Mouse (Mus musculus) liver, postnatal 0 days (tissue): ENCODE measurements at regions not wholly inside any gene's neighbourhood (a gene's known extent, or its start where the extent isn't known, plus 50 kb on each side); places are given as distances from the start of the nearest gene placed in this dataset.

ENCODE experiments used
- ATAC-seq: fragments of 200-750 bp; cut with Nextera tagmentation; 2 replicates; pipeline ENCODE4 v1.8.0; 2017; ENCODE audit warnings: mild to moderate bottlenecking, moderate library complexity
- DNase-seq: peaks from one replicate; pipeline ENCODE4 v3.0.0-alpha.2; 2016
- H3K27ac ChIP-seq: fragments of 300-500 bp; sonication (generic); 2 replicates; pipeline ENCODE4 v1.5.1; 2014; ENCODE audit warnings: antibody characterized with exemption, moderate library complexity, mild to moderate bottlenecking, low read depth
- H3K27me3 ChIP-seq: fragments of 300-500 bp; sonication (generic); 2 replicates; pipeline ENCODE4 v1.6.1; 2014; ENCODE audit warnings: low read length, control low read depth, mixed read lengths; ENCODE audit not compliant: insufficient read depth
- H3K36me3 ChIP-seq: fragments of 300-500 bp; sonication (generic); replicated peaks from 2 replicates; pipeline ENCODE4 v1.6.1; 2014; ENCODE audit warnings: mild to moderate bottlenecking, control low read depth, low read length, moderate library complexity, mixed read lengths; ENCODE audit not compliant: insufficient read depth
- H3K4me1 ChIP-seq: fragments of 300-500 bp; sonication (generic); 2 replicates; pipeline ENCODE4 v1.6.1; 2014; ENCODE audit warnings: antibody characterized with exemption, mild to moderate bottlenecking, control low read depth; ENCODE audit not compliant: insufficient read depth
- H3K4me2 ChIP-seq: fragments of 300-500 bp; sonication (generic); 2 replicates; pipeline ENCODE4 v1.6.1; 2014; ENCODE audit warnings: low read depth, mild to moderate bottlenecking, low read length, moderate library complexity, mixed read lengths
- H3K4me3 ChIP-seq: fragments of 300-500 bp; sonication (generic); 2 replicates; pipeline ENCODE4 v1.5.1; 2014; ENCODE audit warnings: low read depth, low read length
- H3K9ac ChIP-seq: fragments of 300-500 bp; sonication (generic); replicated peaks from 2 replicates; pipeline ENCODE4 v1.6.1; 2014; ENCODE audit warnings: mild to moderate bottlenecking, moderate library complexity
- H3K9me3 ChIP-seq: fragments of 300-500 bp; sonication (generic); 2 replicates; pipeline ENCODE4 v1.6.1; 2016; ENCODE audit warnings: mild to moderate bottlenecking, control low read depth, low read length, mixed read lengths
- CTCF ChIP-seq: sonication (generic); IDR thresholded peaks from 2 replicates; pipeline ENCODE4 v1.5.1; 2016; ENCODE audit warnings: antibody characterized with exemption, low read depth
- EP300 ChIP-seq: IDR thresholded peaks from 2 replicates; pipeline ENCODE4 v1.6.1; 2016; ENCODE audit warnings: antibody characterized with exemption, low read depth, mild to moderate bottlenecking
- WGBS: fragments of 180-500 bp; shearing (Covaris S2); extraction: QIAGEN DNeasy Blood & Tissue Kit; methylation state at CpG from one replicate; pipeline ENCODE4 v1.1.7; 2014; ENCODE audit not compliant: insufficient replicate concordance; 5-methylcytosine and 5-hydroxymethylcytosine counted together

DNA sequence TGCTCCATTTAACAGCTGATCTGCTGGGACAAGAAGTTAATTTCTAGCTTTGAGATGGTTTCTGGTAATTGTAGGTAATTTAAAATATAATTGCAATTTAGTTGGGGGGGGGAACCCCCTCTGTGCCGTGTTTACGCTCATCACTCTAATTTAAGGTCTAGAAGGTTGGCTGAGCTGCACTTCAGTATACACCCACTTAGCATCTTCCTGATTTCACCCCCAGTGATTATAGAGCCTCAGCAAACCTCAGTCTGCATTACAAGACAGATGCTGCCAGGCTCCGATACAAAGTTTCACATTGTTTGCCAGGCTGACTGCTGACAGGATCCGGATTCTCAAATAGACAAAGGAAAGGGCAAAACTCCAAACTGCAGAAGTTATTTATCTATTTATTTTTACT is 71.5 kb upstream of the Bmp4 start:
- H3K9me3 ChIP-seq: no peaks in the 10 kb centered on the region
- H3K27ac ChIP-seq: no peak overlapping the region
- H3K9ac ChIP-seq: no peak overlapping the region
- H3K36me3 ChIP-seq: no peaks in the 10 kb centered on the region
- no peak overlapping the region for H3K4me3 ChIP-seq
- DNase-seq (no peak), ATAC-seq (no peak)
- H3K4me2 ChIP-seq: no peak overlapping the region
- H3K4me1 ChIP-seq: peaks cover 5% of the 10 kb centered on the region
- 79% methylated on average over 4 of the region's 4 CpGs for WGBS
- TF ChIP-seq CTCF (no peak), EP300 (no peak)
- H3K27me3 ChIP-seq: no peaks in the 10 kb centered on the region

DNA sequence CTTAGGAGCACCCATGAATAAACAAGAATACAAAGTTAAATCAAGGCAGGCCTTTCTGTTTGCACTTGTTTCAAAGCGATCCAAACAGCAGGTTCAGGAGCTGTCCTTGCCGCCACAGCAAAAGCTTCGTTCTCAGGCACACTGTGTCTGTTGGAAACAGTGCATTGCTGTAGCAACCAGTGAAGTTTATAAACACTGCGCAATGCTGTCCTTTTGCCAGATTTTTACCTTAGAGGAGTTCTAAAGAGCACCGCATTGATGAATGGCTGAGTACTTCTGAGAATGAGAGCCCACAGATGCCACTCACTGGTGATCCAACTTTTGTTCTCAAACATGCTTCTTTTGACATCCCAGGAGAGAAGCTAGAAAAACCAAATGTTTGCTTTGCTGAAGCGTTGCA is 64.0 kb upstream of the Bmp4 start:
- H3K27me3 ChIP-seq: no peaks in the 10 kb centered on the region
- no peaks in the 10 kb centered on the region for H3K4me1 ChIP-seq
- DNase-seq (peak; percentile 18), ATAC-seq (peak; percentile 56)
- H3K4me3 ChIP-seq: no peak overlapping the region
- no peak overlapping the region for H3K4me2 ChIP-seq
- no peak overlapping the region for H3K27ac ChIP-seq
- no peaks in the 10 kb centered on the region for H3K36me3 ChIP-seq
- 62% methylated on average over 6 of the region's 6 CpGs for WGBS
- no peak for TF ChIP-seq CTCF
- no peak for TF ChIP-seq EP300
- no peak overlapping the region for H3K9ac ChIP-seq
- H3K9me3 ChIP-seq: peaks cover 2% of the 10 kb centered on the region; the same call in 1 of the 2 replicates

DNA sequence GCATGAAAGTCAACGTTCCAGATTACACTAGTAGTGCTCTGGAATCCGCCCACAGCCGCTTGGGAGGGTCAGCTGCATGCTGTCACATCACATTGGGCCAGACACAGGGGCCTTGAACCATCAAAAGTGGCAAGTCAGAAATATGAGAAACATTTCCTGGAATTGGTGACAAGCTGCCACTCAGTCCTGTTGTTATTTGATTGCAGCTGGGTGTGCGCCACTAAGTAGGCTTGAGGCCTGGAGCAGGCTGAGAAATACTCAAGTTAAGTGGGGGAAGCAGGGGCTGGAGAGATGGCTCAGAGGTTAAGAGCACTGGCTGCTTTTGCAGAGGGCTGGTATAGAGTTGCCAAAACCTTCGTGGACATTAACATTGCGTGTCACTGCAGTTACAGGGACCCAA is 51.2 kb upstream of the Bmp4 start:
- Histone ChIP-seq H3K4me1 (no peaks in the 10 kb centered on the region), H3K27ac (no peak overlapping the region), H3K9me3 (no peaks in the 10 kb centered on the region), H3K4me3 (no peak overlapping the region), H3K36me3 (no peaks in the 10 kb centered on the region), H3K4me2 (no peak overlapping the region), H3K27me3 (no peaks in the 10 kb centered on the region), H3K9ac (no peak overlapping the region)
- no peak for ATAC-seq
- no peak for DNase-seq
- WGBS: 76% methylated on average over 6 of the region's 6 CpGs
- TF ChIP-seq CTCF: no peak
- no peak for TF ChIP-seq EP300
